Mouse (Mus musculus): Measurements from ENCODE around the gene Fscn3.
A peak's percentile ranks its signal among the peaks of the same experiment; 100 is the strongest.

Gene Fscn3

DNA sequence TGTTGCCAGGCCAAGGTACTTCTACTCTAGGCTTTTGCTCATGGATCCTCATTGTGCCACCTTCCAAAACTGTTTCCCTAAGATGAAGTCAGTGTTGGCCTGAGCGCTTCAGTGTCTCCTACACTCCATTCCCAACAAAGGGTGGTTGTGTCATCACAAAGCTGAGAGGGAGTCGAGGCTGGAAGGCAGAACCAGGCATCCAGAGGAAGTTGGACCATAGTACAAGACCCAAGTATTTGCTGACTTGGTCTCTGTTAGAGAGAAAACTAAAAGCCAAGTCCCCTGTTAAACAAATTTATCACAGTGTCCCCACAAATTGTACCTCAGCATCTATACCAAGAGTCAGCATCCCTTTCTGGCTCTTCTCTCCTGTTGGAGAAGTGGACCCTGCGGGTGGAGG lies 701 bp downstream of the Fscn3 start, which contains the start of gene Gcc1:
Gene Gcc1 (minus strand): TSS at position 101 of the 400 bp plus-strand sequence.
- DNase-seq (ENCODE audit: low spot score in 2 of 2): no peak

DNA sequence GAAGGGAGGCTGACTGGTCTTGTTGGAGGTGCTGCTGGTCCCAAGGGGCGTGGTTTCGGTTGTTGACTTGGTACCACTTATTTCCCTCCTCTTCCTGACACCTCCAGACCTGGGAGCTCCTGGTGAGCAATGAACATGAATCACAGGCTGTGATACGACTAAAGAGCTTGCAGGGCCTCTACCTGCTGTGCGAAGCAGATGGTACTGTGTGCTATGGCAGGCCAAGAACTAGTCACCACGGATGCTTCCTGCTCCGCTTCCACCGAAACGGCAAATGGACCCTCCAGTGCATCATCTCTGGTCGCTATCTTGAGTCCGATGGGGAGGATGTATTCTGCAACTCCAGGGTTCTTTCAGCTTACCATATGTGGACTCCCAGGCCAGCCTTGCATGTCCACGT lies 2.3 kb downstream of the Fscn3 start:
- no peak for DNase-seq (ENCODE audit: low spot score in 2 of 2)

DNA sequence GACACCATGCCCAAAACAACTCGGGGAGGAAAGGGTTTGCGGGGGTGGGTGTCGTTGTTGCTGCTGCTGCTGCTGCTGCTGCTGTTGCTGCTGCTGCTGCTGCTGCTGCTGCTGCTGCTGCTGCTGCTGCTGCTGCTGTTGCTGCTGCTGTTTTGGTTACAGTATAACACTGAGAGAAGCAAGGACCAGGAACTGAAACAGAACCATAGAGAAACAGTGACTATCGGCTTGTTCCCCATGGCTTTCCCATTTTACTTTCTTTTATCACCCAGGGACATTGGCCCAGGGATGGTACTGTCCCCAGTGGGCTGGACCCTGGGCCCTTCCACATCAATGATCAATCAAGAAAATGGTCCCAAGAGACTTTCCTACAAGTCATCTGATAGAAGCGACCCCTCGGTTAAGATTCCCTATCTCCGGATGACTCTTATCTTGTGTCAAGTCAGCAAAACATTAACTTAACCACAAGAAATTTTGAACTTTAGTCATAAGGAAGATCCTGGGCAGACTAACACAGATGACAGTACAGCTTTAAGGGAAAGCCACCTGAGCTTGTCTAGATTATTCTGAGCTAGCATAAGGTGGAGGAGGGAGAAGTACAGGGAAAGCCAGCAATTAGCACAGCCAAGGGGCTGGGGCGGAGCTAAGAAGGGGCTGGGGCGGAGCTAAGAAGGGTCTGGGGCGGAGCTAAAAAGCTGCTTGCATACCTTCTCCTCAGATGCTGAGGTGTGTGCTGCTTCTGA lies 3.4 kb downstream of the Fscn3 start:
- no peak for DNase-seq (ENCODE audit: low spot score in 2 of 2)

DNA sequence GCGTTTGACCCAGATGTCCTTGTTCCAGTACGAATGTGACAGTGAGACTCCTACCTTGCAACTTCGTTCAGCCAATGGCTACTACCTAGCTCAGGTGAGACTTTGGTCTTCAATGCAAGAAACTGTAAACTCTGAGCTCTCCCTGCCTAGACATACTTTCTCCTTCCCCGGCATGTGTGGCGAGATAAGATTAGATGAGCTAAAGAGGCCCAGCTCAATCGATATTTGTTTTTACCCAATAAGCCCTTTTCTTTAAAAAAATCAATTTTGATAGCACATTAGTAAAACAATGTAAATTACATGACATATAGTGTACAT lies 3.9 kb downstream of the Fscn3 start:
- no peak for DNase-seq (ENCODE audit: low spot score in 2 of 2)

DNA sequence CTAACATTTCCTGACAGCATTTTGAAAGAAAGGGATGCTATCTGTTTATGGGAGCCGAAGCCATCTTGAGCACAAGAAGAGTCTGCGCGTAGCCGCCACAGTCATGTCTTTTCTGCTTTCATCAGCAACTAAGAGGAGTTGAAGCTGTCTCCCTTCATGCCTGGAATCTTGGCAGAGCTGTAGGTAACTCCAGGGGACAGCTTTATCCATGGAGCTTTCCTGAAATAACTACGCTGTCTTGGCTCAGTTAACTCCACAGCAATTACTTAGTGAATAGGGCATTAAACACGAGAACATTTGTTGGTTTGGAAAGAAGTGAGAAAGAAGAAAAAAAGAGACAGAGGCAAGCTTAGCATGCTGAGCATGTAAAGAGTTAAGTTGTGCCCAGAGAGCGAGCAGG lies 20.3 kb downstream of the Fscn3 start:
- DNase-seq (ENCODE audit: low spot score in 2 of 2): no peak

DNA sequence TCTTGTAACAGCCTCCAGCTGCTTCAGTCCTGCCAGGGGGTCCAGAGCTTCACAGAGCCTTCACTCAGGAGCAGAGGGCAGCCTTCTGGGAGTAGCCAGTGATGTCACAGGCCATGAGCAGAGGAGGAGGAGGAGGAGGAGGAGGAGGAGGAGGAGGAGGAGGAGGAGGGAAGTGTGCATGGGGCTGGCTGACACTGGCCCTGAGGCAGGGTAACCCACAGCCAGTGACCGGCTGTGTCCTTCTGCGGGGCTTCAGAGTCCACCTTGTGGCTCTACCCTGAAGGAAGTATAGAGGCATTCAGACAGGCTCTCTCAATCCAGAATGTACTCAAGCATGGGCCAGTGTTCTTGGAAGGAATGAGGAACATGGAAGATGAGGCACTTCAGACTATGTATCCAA lies 21.7 kb downstream of the Fscn3 start, which contains the start of gene Pax4:
Gene Pax4 (minus strand): TSS at position 101 of the 400 bp plus-strand sequence.
- no peak for DNase-seq (ENCODE audit: low spot score in 2 of 2)

DNA sequence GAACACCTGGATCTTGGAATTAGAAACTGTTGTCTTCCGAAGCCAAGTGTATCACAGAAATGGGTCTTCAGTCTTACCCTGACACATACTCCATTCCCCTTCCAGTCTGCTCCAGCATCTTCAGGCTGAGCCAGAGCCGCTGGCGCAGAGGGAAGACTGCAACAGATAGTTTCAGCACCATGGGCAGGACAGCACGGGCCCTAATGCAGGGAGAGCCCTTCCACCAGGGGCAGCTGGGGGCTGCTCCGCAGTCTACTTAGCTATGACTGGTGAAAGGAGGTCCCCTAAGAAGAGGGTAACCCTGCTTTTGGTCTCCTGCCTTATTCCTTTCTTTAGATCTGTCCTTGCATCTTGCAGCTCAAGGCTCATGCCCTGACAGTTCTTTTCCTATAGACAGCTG lies 22.9 kb downstream of the Fscn3 start:
- no peak for DNase-seq (ENCODE audit: low spot score in 2 of 2)

DNA sequence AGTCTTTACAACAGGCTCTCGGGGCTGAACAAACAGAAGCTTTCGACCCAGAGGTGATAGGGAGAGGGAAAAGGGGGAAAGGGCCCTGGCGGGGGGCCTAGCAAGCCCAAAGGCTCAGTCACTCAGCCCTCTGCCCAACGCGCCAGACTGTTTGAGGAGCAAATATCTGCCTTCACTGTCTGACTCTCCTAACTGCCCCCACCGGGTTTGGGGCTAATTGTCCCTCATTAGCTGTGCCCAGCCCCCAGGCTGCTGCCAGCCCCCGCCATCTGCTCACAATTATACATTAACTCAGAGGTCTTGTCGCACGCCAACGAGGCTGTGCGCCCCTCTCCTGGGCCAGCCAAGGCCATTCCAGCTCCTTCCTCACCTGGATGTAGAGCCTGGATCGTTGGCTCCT lies 23.4 kb downstream of the Fscn3 start:
- DNase-seq (ENCODE audit: low spot score in 2 of 2): no peak

DNA sequence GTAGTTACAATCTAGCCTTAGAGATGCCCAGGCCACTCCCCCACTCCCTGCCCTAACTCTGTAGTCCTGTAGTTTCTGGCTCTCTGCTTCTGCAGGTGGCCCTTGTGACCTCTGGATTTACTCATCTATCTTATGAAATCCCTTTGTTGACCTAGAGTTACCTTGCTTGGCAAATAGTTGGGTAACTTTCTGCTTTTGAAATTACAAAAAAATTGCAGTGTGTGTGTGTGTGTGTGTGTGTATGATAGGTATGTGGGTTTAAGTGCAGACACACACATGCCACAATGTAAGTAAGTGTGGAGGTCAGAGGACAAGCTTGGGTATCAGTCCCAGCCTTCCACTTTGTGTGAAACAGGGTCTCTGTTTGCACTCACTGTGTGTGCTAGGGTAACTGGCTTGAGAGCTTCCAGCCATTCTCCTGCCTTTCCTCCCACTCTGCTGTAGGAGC lies 31.7 kb downstream of the Fscn3 start:
- no peak for DNase-seq (ENCODE audit: low spot score in 2 of 2)

DNA sequence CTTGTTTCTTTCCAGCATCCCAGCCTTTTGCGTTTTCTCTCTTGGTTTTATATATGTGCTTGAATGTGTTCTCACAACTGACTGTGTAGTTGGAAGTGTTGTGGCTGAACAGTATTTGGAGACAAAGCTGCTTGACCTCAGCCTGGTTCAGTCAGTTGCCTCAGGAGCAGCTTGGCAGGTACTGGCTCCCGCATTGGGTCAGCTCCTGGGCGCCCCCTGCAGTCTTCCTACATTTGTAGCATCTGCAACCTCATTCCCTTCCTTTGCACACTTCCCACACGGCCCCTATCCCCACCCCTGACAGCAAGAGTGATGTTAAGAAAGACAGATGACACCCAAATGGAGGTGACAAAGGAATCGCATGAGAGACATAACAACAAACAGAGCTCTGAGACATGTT lies 32.9 kb downstream of the Fscn3 start:
- DNase-seq (ENCODE audit: low spot score in 2 of 2): peak; percentile 47 to 63

DNA sequence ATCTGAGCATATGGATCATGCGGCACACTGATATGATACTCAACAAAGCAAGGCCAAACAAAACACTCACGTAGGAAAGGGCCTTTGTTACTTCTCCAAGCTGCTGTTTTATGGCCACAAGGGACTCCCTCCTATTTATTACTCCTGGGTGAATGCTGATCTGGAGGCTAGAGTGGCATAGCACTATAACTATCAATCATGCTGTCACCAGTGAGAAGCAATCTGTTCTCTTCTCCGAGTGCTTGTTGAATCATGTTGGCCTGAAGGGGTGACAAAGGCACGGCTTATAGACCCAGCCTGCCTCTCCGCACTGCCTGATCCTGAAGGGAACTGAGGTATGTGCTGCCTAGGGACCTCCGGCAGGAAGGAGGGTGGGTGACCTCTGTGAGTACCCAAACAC lies 37.0 kb downstream of the Fscn3 start:
- no peak for DNase-seq (ENCODE audit: low spot score in 2 of 2)

DNA sequence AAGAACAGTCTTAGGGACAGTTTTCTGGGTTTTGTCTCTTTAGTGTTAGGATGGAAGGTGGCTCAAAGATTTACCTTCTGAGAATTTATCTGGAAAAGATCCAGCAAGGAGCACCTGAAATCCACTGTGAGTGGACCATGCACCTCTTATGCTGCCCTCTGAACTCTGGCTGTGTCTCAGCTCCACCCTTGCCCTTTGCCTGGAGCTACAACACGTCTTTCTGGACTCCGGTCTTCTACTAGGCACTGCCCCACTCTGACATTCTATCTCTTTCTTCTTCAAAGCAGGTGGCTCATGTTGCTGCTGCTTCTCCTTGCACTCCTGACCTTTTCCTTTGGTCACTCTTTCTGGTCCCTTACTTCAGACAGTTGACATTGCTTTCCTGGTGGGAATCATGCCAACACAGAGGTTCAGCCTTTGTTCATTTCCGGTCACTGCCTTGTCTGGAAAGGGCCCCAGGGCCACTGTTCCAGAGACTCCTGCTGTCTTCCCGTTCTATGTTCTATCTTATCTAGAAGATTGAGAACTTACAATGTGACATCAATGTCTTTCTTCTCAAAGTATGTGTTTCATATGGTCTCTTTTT lies 42.5 kb downstream of the Fscn3 start:
- DNase-seq (ENCODE audit: low spot score in 2 of 2): no peak

DNA sequence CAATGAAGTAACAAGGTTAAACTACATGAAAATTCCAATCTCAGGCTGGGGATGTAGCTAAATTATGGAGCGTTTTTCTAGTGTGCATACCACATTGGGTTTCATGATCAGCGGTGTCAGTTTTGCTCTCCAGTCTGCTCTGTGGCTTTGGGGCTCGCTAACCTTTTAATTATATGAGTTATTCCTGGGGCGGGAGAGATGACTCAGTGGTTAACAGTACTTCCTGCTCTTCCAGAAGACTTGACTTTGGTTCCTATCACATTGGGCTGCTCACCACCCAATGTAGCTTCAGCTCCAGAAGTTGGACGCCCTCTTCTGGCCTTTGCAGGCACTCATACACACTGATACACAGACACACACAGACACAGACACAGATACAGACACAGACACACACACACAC lies 43.0 kb downstream of the Fscn3 start:
- no peak for DNase-seq (ENCODE audit: low spot score in 2 of 2)

DNA sequence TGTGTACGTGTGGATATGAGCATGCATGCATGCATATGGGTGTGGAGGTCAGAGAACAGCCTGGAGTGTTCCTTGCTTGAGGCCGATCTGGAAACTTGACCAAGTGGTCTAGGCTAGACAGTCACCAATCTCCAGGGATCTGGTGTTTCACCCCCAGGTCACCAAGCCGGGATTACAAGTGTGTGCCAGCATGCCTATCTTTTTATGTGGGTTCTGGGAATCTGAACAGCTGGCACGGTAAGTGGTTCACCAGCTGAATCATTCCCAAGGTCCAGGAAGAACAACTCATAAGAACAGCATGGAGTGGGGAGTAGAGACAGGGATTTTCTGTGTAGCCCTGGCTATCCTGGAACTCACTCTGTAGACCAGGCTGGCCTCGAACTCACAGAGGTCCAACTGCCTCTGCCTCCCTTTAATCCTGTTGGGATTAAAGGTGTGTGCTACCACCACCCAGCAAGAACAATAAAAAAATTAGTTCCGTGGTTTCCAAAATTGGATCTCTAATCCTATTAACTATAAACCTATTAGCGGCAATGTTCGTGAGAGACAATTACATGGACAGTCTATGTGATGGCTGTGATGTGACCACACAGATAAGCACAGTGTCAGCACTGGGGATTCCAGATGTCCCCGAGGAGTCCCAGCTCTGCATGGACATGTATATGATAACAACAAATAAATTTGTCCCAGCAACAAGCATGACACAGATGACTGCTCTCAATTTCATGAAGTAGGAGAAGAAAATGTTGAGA lies 43.9 kb downstream of the Fscn3 start:
- no peak for DNase-seq (ENCODE audit: low spot score in 2 of 2)

DNA sequence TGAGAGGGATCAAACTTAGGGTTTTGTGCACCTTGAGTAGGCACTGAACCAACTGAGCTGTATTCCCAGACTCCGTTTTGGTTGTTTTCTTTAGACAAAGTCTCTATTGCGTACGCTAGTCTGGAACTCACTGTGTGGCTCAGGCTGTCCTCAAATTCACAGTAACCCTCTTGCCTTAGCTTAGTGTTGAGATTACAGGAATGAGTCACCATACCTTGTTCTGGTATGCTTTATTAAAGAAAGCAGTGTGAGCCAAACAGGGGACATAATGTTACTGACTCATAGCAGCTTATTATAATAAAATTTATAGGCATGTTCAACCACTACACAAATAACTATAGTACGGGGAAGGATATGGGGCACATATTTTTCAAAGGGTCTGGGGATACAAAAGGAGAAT lies 46.6 kb downstream of the Fscn3 start:
- no peak for DNase-seq (ENCODE audit: low spot score in 2 of 2)

DNA sequence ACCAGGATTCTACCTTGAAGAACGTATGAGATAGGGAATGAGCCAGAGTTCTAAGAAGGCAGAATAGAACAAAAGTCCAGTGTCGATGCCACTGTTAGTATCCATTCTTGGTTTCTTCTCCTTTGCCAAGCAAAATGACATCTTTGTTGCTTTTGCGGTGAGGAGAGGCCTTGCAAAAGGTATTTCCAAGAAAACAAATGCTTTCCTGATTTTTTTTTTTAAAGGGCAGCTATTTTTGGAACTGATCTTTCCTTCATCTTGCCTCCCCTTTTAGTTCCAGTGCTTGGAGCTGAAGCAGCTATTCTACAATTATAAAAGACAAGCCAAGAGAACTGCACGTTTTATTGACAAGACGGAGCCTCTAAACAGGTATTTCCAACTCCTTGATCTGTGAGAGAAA lies 47.2 kb downstream of the Fscn3 start, which contains the start of gene Snd1:
Gene Snd1 (plus strand): TSS at position 301 of the 400 bp plus-strand sequence.
- DNase-seq (ENCODE audit: low spot score in 2 of 2): no peak

DNA sequence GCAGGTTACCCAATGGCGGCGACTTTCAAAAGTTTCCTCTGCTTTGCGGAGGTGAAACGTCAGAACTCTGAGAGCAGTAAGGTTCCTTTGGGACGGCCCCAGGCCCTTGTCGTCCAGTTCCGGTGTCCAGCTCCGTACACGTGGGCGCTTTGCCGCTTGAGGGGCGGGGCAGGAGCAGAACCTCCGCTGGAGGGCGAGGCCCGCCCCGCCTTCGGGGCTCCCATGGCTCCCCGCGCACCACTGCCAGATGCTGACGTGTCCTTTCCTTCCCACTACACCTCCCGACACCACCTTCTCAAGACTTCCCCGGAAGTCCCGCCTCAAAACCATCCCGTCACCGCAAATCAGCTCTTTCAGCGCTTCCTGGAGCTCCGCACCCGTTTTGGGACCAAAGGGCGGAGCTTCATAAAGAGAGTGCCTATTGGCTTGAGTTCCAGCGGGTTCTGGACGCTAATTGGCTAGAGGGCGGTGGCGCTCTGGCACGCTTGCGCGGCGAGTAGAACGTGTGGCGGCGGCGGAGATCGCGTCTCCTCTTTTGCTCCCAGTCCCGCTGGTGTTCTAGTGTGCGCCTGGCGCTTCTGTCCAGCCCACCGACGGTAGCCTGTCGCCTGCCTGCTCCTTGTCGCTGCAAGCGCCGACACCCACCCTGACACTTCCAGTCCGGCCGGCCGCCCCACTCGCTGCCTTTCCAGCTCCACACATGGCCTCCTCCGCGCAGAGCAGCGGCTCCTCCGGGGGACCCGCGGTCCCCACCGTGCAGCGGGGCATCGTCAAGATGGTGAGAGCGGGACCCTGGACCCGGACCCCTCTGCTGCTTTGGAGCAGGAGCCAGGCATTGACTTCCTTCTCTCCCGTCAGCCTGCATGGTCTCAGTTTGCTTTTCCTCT lies 52.5 kb downstream of the Fscn3 start:
- peak; percentile 82 to 92 for DNase-seq (ENCODE audit: low spot score in 2 of 2)

DNA sequence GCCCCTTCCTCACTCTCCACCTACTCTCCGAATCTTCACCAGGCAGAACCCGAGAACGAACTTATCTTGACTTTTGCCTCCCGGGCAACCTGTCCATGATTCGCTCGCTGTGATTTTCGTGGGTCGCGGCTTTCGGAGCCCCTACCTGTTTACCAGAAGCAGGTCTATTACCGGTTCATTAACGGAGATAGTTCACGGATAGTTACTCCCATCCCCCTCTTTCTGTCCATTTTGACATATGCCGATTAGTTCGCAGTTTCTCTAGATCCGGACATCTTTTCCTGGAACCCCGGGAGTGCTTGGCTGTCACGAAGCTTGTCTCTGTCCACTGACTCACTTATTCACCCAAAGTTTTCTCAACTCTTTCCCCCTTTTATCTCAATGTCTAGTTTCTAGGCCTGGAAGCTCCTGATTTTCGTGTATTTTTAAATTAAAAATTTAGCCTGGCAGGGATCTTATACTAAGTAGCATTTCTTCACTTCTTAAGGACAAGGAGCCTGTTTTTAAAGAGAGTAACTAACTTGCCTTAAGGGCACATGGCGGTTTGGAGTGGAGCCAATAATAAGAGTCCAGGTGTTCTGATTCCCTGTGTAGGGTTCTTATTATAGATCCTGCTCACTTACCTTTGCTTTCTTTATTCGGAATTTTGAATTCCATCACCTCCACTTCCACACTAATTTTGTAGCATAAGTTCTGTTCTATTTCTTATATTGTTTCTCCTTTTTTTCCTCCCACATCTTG lies 53.3 kb downstream of the Fscn3 start:
- DNase-seq (ENCODE audit: low spot score in 2 of 2): no peak

DNA sequence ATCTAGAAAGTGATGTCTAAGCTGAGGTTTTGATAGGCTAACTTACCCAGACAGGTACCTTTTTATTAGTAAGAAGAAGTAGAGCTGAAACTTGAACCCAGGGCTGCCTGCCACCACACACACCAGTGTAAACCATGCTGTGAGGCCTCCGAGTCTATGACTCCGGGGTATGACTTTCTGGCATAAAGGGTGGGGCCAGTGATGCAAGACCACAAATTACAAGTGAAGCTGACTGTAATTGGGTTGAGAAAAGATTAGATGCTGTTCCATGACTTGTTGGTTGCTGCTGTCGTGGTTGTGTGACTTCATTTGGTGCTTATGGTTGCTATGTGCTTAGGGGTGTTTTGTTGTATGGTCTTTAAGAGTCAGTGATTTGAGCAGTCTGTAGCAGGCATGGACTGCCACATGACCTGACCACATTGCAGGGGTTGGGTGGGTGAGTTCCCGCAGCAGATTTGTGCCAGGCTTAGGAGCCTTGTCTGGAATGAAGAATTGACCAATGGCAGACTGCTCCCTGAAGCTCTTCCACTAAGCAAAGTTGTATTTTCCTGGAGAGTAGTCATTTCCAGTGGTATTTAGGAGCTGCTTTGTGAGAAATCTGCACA lies 55.2 kb downstream of the Fscn3 start:
- no peak for DNase-seq (ENCODE audit: low spot score in 2 of 2)

DNA sequence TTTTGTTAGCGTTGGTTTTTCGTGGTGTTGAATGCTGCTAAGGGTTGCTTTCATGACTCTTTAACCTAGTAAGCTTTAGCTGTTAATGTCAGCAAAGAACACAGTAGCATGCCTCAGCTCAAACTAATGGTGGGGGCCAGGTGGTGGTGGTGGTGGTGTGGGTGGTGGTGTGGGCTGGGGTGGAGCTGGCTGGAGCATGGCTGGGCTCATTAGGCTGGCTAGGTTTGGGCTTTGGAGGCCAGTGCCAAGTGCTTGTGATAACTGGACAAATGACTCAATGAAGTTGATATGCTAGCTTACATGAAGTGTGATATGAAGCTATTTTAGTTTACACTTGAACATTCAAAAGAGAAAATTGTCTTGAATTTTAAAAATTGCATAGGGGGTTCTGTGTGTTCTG lies 58.4 kb downstream of the Fscn3 start:
- DNase-seq (ENCODE audit: low spot score in 2 of 2): no peak

DNA sequence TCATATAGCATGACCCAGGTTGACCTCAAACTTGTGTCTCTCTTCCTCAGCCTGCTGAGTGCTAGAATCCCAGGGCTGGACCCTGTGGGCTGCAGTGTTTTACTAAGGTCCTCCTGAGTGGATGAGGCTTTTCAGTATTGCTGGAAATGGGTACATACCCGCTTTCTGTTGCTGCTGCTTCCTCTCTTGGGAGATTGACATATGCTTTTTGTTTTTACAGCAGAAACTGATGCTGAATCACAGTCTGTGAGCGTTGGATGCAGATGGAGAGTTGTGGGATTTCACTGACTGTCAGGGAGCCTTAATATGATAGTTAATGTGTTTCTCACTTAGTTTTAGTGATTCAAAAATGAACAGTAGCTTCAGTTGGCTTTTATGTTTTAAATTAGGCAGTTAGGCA lies 58.9 kb downstream of the Fscn3 start:
- no peak for DNase-seq (ENCODE audit: low spot score in 2 of 2)

Measured in cerebellum, postnatal 4 days (tissue).